In the genomic region with DNA sequence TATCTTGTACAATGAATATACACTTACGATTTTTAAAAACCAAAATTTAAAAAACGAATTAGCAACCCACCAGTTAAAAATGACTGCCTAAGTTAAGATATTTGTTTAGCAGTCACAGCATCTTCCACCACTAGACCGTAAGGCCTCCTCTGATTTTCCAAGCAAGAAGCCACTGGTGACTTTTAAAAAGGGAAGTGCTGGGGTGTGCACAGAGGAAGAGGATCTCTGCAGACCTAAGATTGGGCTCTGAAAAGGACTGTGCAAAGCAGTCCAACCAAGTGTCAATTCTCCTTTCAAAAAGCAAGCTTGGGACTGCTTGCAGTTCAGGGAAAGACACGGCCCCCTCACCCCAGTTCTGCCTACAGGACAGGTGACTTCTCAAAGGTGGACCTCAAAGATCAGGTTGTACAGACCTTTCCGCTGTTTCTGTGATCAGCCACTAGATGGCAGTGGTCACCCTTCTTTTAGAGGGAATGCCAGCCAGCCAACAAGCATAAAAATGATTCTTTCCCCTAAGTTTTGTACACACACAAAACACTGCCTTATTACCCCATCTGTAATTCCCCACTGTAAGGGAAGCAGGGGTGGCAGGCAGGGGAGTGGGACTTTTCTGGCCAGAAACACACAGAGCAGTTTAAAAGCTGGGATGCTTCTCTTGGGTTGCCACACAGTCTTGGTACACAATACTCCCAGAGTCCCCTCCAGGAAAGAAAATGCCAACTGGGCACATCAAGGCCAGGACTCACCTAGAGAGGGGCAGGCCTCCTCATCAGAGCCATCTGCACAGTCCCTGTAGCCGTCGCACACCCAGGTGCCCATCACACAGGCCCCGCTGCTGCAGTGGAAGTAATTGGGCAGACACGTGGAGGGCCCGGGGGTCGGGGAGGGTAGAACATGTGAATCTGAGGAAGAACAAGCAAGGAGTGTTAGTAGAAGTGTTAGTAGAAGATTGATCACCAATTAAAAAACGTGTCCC, we compare ENCODE assay signal across 8 mouse cellular contexts.
DNase-seq lines count a peak whose midpoint lies in the region; ATAC-seq and TF ChIP-seq lines count a peak whose summit lies in the region.

No protein-coding gene starts in this region.

- H3K79me3 ChIP-seq in C2C12 (ENCODE audit: low read depth), result no peaks in the 10 kb centered on the region

- intact Hi-C loops in heart, adult 2 months (cut with DNase I), result loop anchor here (1.0 to 5.0 kb wide), 3 partner anchors 123 to 276 kb away; a partner anchor contains a TSS
- intact Hi-C loops in heart, postnatal 25 days (cut with DNase I), result loop anchor here (1.0 to 10.0 kb wide), 2 partner anchors 125 to 277 kb away; a partner anchor contains a TSS

- H3K4me1 ChIP-seq in heart, adult 2 months (ENCODE audit: control insufficient read depth, insufficient read depth, low read length), result no peaks in the 10 kb centered on the region
- H3K4me1 ChIP-seq in bone marrow, adult 2 months (ENCODE audit: control insufficient read depth, insufficient read depth, low read length), result no peaks in the 10 kb centered on the region
- H3K4me1 ChIP-seq in embryonic facial prominence, embryonic 14.5 days (ENCODE audit: control insufficient read depth, insufficient read depth, low read length), result peaks cover 1% of the 10 kb centered on the region; the same call in 1 of the 2 replicates
- no peaks in the 10 kb centered on the region for H3K4me1 ChIP-seq in kidney, adult 2 months (ENCODE audit: control insufficient read depth, insufficient read depth, low read length)

- no peaks in the 10 kb centered on the region for H3K27me3 ChIP-seq in heart, adult 2 months (ENCODE audit: control insufficient read depth, insufficient read depth, low read length)
- H3K27me3 ChIP-seq in C2C12 (ENCODE audit: control insufficient read depth, insufficient read depth, insufficient read length), result peaks cover 9% of the 10 kb centered on the region
- no peaks in the 10 kb centered on the region for H3K27me3 ChIP-seq in embryonic facial prominence, embryonic 14.5 days (replicated peaks; ENCODE audit: control insufficient read depth, insufficient read depth, low read length)
- H3K27me3 ChIP-seq in kidney, adult 2 months (replicated peaks; ENCODE audit: control insufficient read depth, insufficient read depth, low read length), result no peaks in the 10 kb centered on the region

- H3K4me3 ChIP-seq in heart, adult 2 months, result no peak overlapping the region
- no peak overlapping the region for H3K4me3 ChIP-seq in C2C12 (ENCODE audit: insufficient read depth, poor library complexity, severe bottlenecking)
- no peak overlapping the region for H3K4me3 ChIP-seq in bone marrow, adult 2 months (replicated peaks; ENCODE audit: control insufficient read depth, low read depth, low read length)
- no peak overlapping the region for H3K4me3 ChIP-seq in embryonic facial prominence, embryonic 14.5 days (ENCODE audit: low read depth, low read length)
- H3K4me3 ChIP-seq in kidney, adult 2 months (ENCODE audit: insufficient read depth, low read depth, low read length), result no peak overlapping the region

- TF ChIP-seq CTCF in heart, adult 2 months (IDR thresholded peaks at IDR 0.05), result peak; percentile 88
- peak; percentile 46 for TF ChIP-seq CTCF in C2C12 (IDR thresholded peaks at IDR 0.05; ENCODE audit: control insufficient read depth, insufficient read depth, insufficient read length)
- peak; percentile 61 for TF ChIP-seq CTCF in bone marrow, adult 2 months (IDR thresholded peaks at IDR 0.05; ENCODE audit: control insufficient read depth, insufficient read depth, low read length)
- peak; percentile 87 for TF ChIP-seq CTCF in kidney, adult 2 months (conservative IDR thresholded peaks at IDR 0.05; ENCODE audit: insufficient read depth, insufficient read length, low read depth, low read length)

- no peak overlapping the region for H3K9ac ChIP-seq in heart, adult 2 months (ENCODE audit: low read depth, low read length)
- no peak overlapping the region for H3K9ac ChIP-seq in embryonic facial prominence, embryonic 14.5 days (ENCODE audit: low read depth, low read length)

- TF ChIP-seq POLR2A in heart, adult 2 months (IDR thresholded peaks at IDR 0.05; ENCODE audit: insufficient read depth, low read depth, low read length), result no peak
- no peak for TF ChIP-seq POLR2A in bone marrow, adult 2 months (IDR thresholded peaks at IDR 0.05; ENCODE audit: borderline replicate concordance, control insufficient read depth, low read depth, low read length)
- no peak for TF ChIP-seq POLR2A in kidney, adult 2 months (IDR thresholded peaks at IDR 0.05; ENCODE audit: low read depth, low read length)

- H3K4me2 ChIP-seq in embryonic facial prominence, embryonic 14.5 days (ENCODE audit: low read depth, low read length), result no peak overlapping the region

- peak; percentile 33 to 46 for DNase-seq in heart, adult 2 months
- no peak for DNase-seq in heart, postnatal 25 days (ENCODE audit: low spot score)
- DNase-seq in embryonic facial prominence, embryonic 14.5 days (ENCODE audit: low spot score), result peak; percentile 80
- DNase-seq in kidney, adult 2 months, result peak; percentile 48
- DNase-seq in spleen, postnatal 36 days (ENCODE audit: low spot score in 2 of 2), result peak; percentile 48 to 51

- H3K36me3 ChIP-seq in heart, adult 2 months (ENCODE audit: control insufficient read depth, insufficient read depth, low read length), result no peaks in the 10 kb centered on the region
- no peaks in the 10 kb centered on the region for H3K36me3 ChIP-seq in C2C12 (ENCODE audit: control insufficient read depth, insufficient read depth)
- 0 out of 2 replicates have a peak, but pooled peaks cover 6% of the 10 kb centered on the region for H3K36me3 ChIP-seq in embryonic facial prominence, embryonic 14.5 days (ENCODE audit: control insufficient read depth, insufficient read depth, low read length)
- H3K36me3 ChIP-seq in kidney, adult 2 months (ENCODE audit: control insufficient read depth, insufficient read depth, low read length), result no peaks in the 10 kb centered on the region; the same call in 1 of the 2 replicates

- H3K9me3 ChIP-seq in embryonic facial prominence, embryonic 14.5 days (ENCODE audit: control insufficient read depth, low read length), result no peaks in the 10 kb centered on the region

- H3K79me2 ChIP-seq in heart, adult 2 months (replicated peaks; ENCODE audit: control insufficient read depth, insufficient read depth, low read length), result no peaks in the 10 kb centered on the region
- H3K79me2 ChIP-seq in C2C12 (ENCODE audit: control insufficient read depth, insufficient read depth), result no peaks in the 10 kb centered on the region

- peak; percentile 53 for ATAC-seq in embryonic facial prominence, embryonic 14.5 days (ENCODE audit: low read depth)
- peak; percentile 71 for ATAC-seq in megakaryocyte progenitor cell, adult 5-6 weeks (replicated peaks; ENCODE audit: poor library complexity)

- no peak overlapping the region for H3K27ac ChIP-seq in heart, adult 2 months
- H3K27ac ChIP-seq in bone marrow, adult 2 months (ENCODE audit: control insufficient read depth, insufficient read depth, low read depth, low read length, poor library complexity), result no peak overlapping the region
- H3K27ac ChIP-seq in embryonic facial prominence, embryonic 14.5 days (replicated peaks; ENCODE audit: low read depth, low read length), result no peak overlapping the region
- H3K27ac ChIP-seq in kidney, adult 2 months (ENCODE audit: insufficient read depth, low read depth, low read length), result no peak overlapping the region

- H3ac ChIP-seq in C2C12 (ENCODE audit: control insufficient read depth, insufficient read length, low read depth), result no peak overlapping the region

- peak; percentile 56; the same call in 1 of the 2 replicates for TF ChIP-seq EP300 in heart, adult 2 months (IDR thresholded peaks at IDR 0.05; ENCODE audit: insufficient read depth, low read depth, low read length)

- WGBS in heart, adult 2 months, result 70% methylated on average over 12 of the region's 12 CpGs
- whole genome bisulfite sequencing in bone marrow, adult 2 months, result 62% methylated on average over 12 of the region's 12 CpGs
- 68% methylated on average over 12 of the region's 12 CpGs for WGBS in embryonic facial prominence, embryonic 14.5 days
- 68% methylated on average over 12 of the region's 12 CpGs for WGBS in kidney, adult 2 months

TF ChIP-seq in C2C12, 6 proteins besides CTCF, POLR2A, EP300 and RAD21:
- TF ChIP-seq MYOG (IDR thresholded peaks at IDR 0.05; ENCODE audit: control insufficient read depth, extremely low read depth, insufficient read length) (no peak), CEBPB (IDR thresholded peaks at IDR 0.05; ENCODE audit: low read depth) (no peak), FOSL1 (IDR thresholded peaks at IDR 0.05; ENCODE audit: insufficient read depth, low read length, poor library complexity, severe bottlenecking) (no peak), MYOD1 (IDR thresholded peaks at IDR 0.05; ENCODE audit: control insufficient read depth, insufficient read length, low read depth) (no peak), USF1 (IDR thresholded peaks at IDR 0.05; ENCODE audit: low read depth) (no peak), MAX (IDR thresholded peaks at IDR 0.05) (no peak)
